Mouse (Mus musculus) erythroid progenitor cell, adult 5-6 weeks (primary cell): ENCODE data around the gene Hdac11. TPM values are rescaled to one million over a fixed set of nuclear protein-coding genes. Genes with fewer than 3 reads are reported as not detected.

ENCODE experiments used
- total RNA-seq, 2 experiments: library from RNA; stranded (forward) in 1 of 2; stranded (reverse) in 1 of 2; fragments of 150-400 nt in 1 of 2; fragments of 186-747, 209-891 nt in 1 of 2; gene quantifications; 2 replicates each; pipeline versions ENCODE4 v1.2.3 to v1.2.4; 2015 to 2017; ENCODE audit warnings: low replicate concordance in 2 of 2

The Hdac11 gene
- total RNA-seq, 2 experiments from 2014 or later: 13.8 to 20.1 TPM

Other genes with a start within 250 kb of the Hdac11 start
- gene Iqsec1, start 168.0 kb upstream of the Hdac11 start, total RNA-seq (2015; ENCODE audit: low replicate concordance): 88.0 and 89.4 TPM in 2 replicates
- gene Iqsec1, start 168.0 kb upstream of the Hdac11 start, total RNA-seq (2017; ENCODE audit: low replicate concordance): 23.0 and 41.4 TPM in 2 replicates
- gene Nup210, start 39.8 kb upstream of the Hdac11 start, total RNA-seq (2015; ENCODE audit: low replicate concordance): 240 and 274 TPM in 2 replicates
- 176 and 259 TPM in 2 replicates for gene Nup210, start 39.8 kb upstream of the Hdac11 start, total RNA-seq (2017; ENCODE audit: low replicate concordance)
- not detected in 2 replicates for gene Fbln2, start 55.8 kb downstream of the Hdac11 start, total RNA-seq (2015; ENCODE audit: low replicate concordance)
- not detected in 2 replicates for gene Fbln2, start 55.8 kb downstream of the Hdac11 start, total RNA-seq (2017; ENCODE audit: low replicate concordance)